Comparison of ENCODE assay signal across 30 mouse cellular contexts in the genomic region with DNA sequence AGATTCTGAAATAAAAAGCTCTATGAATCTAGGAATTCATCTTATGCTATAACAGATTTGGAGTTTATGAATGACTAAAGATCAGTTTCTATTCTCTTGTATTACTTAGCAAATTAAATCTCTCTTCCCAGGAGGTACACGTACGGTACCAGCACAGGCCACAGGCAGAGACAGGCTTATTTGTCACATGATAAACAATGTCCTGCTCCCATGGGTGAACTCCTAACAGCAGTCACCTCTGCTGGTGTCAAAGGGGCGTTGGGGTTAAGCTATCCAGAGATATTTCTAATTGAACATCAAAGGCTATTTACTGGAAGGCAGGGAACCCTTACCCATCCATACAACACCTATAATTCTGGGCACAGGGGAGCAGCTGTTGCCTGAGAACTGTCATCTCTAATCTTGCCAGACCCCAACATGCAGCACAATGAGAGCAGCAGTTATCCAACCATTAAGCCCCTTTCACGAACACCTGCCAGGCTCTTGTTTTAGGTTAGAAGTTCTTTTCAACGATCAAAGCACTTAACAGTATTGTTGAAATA.
DNase-seq lines count a peak whose midpoint lies in the region; ATAC-seq and TF ChIP-seq lines count a peak whose summit lies in the region.
"Had no signal": no experiment of that assay in that cellular context is flagged by ENCODE, and none has a peak within 500 bp of the region (broad histone marks: within the 10 kb centered on the region; RNA-seq: fewer than 3 reads in every experiment).

No protein-coding gene starts in this region.

- no peak for TF ChIP-seq POLR2A in brain, embryonic 14.5 days (IDR thresholded peaks at IDR 0.05; ENCODE audit: borderline replicate concordance, extremely low read depth, insufficient read depth, insufficient read length, poor library complexity, severe bottlenecking)

- no peak overlapping the region for H3K9ac ChIP-seq in embryonic facial prominence, embryonic 14.5 days (ENCODE audit: low read depth, low read length)
- no peak overlapping the region for H3K9ac ChIP-seq in midbrain, embryonic 11.5 days (ENCODE audit: low read length)
- H3K9ac ChIP-seq in midbrain, postnatal 0 days (replicated peaks; ENCODE audit: low read length, poor library complexity, severe bottlenecking), result no peak overlapping the region
- H3K9ac ChIP-seq: embryonic facial prominence, embryonic 12.5 days; forebrain, embryonic 13.5 days; forebrain, postnatal 0 days; heart, embryonic 12.5 days; heart, embryonic 15.5 days; hindbrain, embryonic 15.5 days had no signal

- H3K9me3 ChIP-seq in embryonic facial prominence, embryonic 14.5 days (ENCODE audit: control insufficient read depth, low read length), result no peaks in the 10 kb centered on the region
- H3K9me3 ChIP-seq in embryonic facial prominence, embryonic 10.5 days, result no peaks in the 10 kb centered on the region
- H3K9me3 ChIP-seq in midbrain, embryonic 11.5 days (ENCODE audit: control insufficient read depth, low read length), result no peaks in the 10 kb centered on the region
- H3K9me3 ChIP-seq in midbrain, postnatal 0 days (ENCODE audit: low read length), result no peaks in the 10 kb centered on the region
- H3K9me3 ChIP-seq: embryonic facial prominence, embryonic 12.5 days; forebrain, embryonic 13.5 days; G1E; heart, embryonic 12.5 days; heart, embryonic 15.5 days; hindbrain, embryonic 10.5 days; hindbrain, embryonic 15.5 days had no signal

- no peaks in the 10 kb centered on the region for H3K27me3 ChIP-seq in embryonic facial prominence, embryonic 14.5 days (replicated peaks; ENCODE audit: control insufficient read depth, insufficient read depth, low read length)
- no peaks in the 10 kb centered on the region for H3K27me3 ChIP-seq in embryonic facial prominence, embryonic 10.5 days (replicated peaks; ENCODE audit: low read depth, poor library complexity, severe bottlenecking)
- no peaks in the 10 kb centered on the region for H3K27me3 ChIP-seq in midbrain, embryonic 11.5 days (ENCODE audit: control insufficient read depth, insufficient read depth, low read length)
- H3K27me3 ChIP-seq in midbrain, postnatal 0 days (ENCODE audit: insufficient read depth, low read length), result no peaks in the 10 kb centered on the region
- H3K27me3 ChIP-seq: CH12.LX; embryonic facial prominence, embryonic 12.5 days; forebrain, embryonic 13.5 days; heart, embryonic 12.5 days; heart, embryonic 15.5 days; hindbrain, embryonic 15.5 days had no signal

- peak; percentile 57; the same call in 1 of the 2 replicates for ATAC-seq in embryonic facial prominence, embryonic 14.5 days (ENCODE audit: low read depth)
- ATAC-seq in midbrain, embryonic 11.5 days (ENCODE audit: low FRiP score), result peak; percentile 58; the same call in 1 of the 2 replicates
- ATAC-seq in midbrain, postnatal 0 days (ENCODE audit: low FRiP score), result no peak
- ATAC-seq: forebrain, embryonic 13.5 days; forebrain, postnatal 0 days; Patski had no signal

- H3K36me3 ChIP-seq in embryonic facial prominence, embryonic 14.5 days (ENCODE audit: control insufficient read depth, insufficient read depth, low read length), result no peaks in the 10 kb centered on the region
- H3K36me3 ChIP-seq in embryonic facial prominence, embryonic 10.5 days (replicated peaks), result no peaks in the 10 kb centered on the region
- no peaks in the 10 kb centered on the region for H3K36me3 ChIP-seq in midbrain, embryonic 11.5 days (ENCODE audit: control insufficient read depth, insufficient read depth, low read length)
- no peaks in the 10 kb centered on the region for H3K36me3 ChIP-seq in midbrain, postnatal 0 days (ENCODE audit: insufficient read depth, low read length)
- H3K36me3 ChIP-seq: embryonic facial prominence, embryonic 12.5 days; G1E; heart, embryonic 12.5 days; heart, embryonic 15.5 days; hindbrain, embryonic 10.5 days; hindbrain, embryonic 15.5 days had no signal

- TF ChIP-seq CTCF in midbrain, postnatal 0 days (IDR thresholded peaks at IDR 0.05), result no peak
- no peak for TF ChIP-seq CTCF in brain, embryonic 14.5 days (IDR thresholded peaks at IDR 0.05; ENCODE audit: borderline replicate concordance, extremely low read depth, insufficient read depth, insufficient read length)

- H3K4me1 ChIP-seq in embryonic facial prominence, embryonic 14.5 days (ENCODE audit: control insufficient read depth, insufficient read depth, low read length), result no peaks in the 10 kb centered on the region
- H3K4me1 ChIP-seq in embryonic facial prominence, embryonic 10.5 days, result peaks cover 7% of the 10 kb centered on the region
- peaks cover 7% of the 10 kb centered on the region; the same call in 1 of the 2 replicates for H3K4me1 ChIP-seq in midbrain, embryonic 11.5 days (ENCODE audit: control insufficient read depth, insufficient read depth, low read length)
- H3K4me1 ChIP-seq in midbrain, postnatal 0 days (ENCODE audit: insufficient read depth, low read length), result no peaks in the 10 kb centered on the region
- H3K4me1 ChIP-seq: embryonic facial prominence, embryonic 12.5 days; heart, embryonic 15.5 days; hindbrain, embryonic 15.5 days had no signal

- H3K4me3 ChIP-seq in embryonic facial prominence, embryonic 14.5 days (ENCODE audit: low read depth, low read length), result no peak overlapping the region
- no peak overlapping the region for H3K4me3 ChIP-seq in embryonic facial prominence, embryonic 10.5 days
- no peak overlapping the region for H3K4me3 ChIP-seq in midbrain, embryonic 11.5 days (ENCODE audit: low read depth, low read length)
- H3K4me3 ChIP-seq in midbrain, postnatal 0 days (ENCODE audit: low read depth, low read length), result no peak overlapping the region
- H3K4me3 ChIP-seq: embryonic facial prominence, embryonic 12.5 days; erythroblast, embryonic 14.5 days; forebrain, embryonic 13.5 days; heart, embryonic 12.5 days; heart, embryonic 15.5 days; hindbrain, embryonic 10.5 days; hindbrain, embryonic 15.5 days had no signal

- no peak overlapping the region for H3K4me2 ChIP-seq in embryonic facial prominence, embryonic 14.5 days (ENCODE audit: low read depth, low read length)
- no peak overlapping the region for H3K4me2 ChIP-seq in midbrain, embryonic 11.5 days
- no peak overlapping the region for H3K4me2 ChIP-seq in midbrain, postnatal 0 days (ENCODE audit: low read depth, low read length, poor library complexity, severe bottlenecking)
- H3K4me2 ChIP-seq: embryonic facial prominence, embryonic 12.5 days; forebrain, embryonic 13.5 days; heart, embryonic 12.5 days; heart, embryonic 15.5 days; hindbrain, embryonic 15.5 days had no signal

- 51% methylated on average over 5 of the region's 5 CpGs for WGBS in embryonic facial prominence, embryonic 14.5 days
- WGBS in embryonic facial prominence, embryonic 10.5 days, result 58% methylated on average over 5 of the region's 5 CpGs
- WGBS in midbrain, embryonic 11.5 days, result 19% methylated on average over 5 of the region's 5 CpGs
- WGBS in midbrain, postnatal 0 days, result 22% methylated on average over 5 of the region's 5 CpGs

- peak; percentile 33 for DNase-seq in embryonic facial prominence, embryonic 14.5 days (ENCODE audit: low spot score)
- no peak for DNase-seq in embryonic facial prominence, embryonic 10.5 days (ENCODE audit: low spot score)
- no peak for DNase-seq in midbrain, embryonic 11.5 days (ENCODE audit: low spot score, missing footprints)
- DNase-seq in midbrain, postnatal 0 days (ENCODE audit: low spot score), result no peak
- DNase-seq in brain, embryonic 14.5 days (ENCODE audit: low read depth), result peak; percentile 25
- DNase-seq in retina, embryonic 14.5 days (ENCODE audit: low spot score), result peak; percentile 61
- no peak for DNase-seq in thymus, postnatal 14 days
- DNase-seq: adrenal gland, postnatal 10 days; adrenal gland, postnatal 36 days; B cell, adult 2 months; cerebellum, adult 11 months; cerebellum, adult 2 months; cerebellum, adult 9-11 months; cerebellum, postnatal 25 days; embryo, embryonic 11 days; forebrain, postnatal 0 days; gastrocnemius, postnatal 25 days; heart, adult 18-20 months; heart, postnatal 10 days; heart, postnatal 36 days had no signal

- no peak overlapping the region for H3K27ac ChIP-seq in embryonic facial prominence, embryonic 14.5 days (replicated peaks; ENCODE audit: low read depth, low read length)
- no peak overlapping the region for H3K27ac ChIP-seq in embryonic facial prominence, embryonic 10.5 days (replicated peaks)
- no peak overlapping the region for H3K27ac ChIP-seq in midbrain, embryonic 11.5 days (ENCODE audit: low read depth, low read length)
- H3K27ac ChIP-seq in midbrain, postnatal 0 days (ENCODE audit: low read depth, low read length), result no peak overlapping the region
- H3K27ac ChIP-seq: embryonic facial prominence, embryonic 12.5 days; forebrain, embryonic 13.5 days; heart, embryonic 15.5 days; hindbrain, embryonic 10.5 days; hindbrain, embryonic 15.5 days had no signal

Comparison
In these comparisons a context has a peak if more than half of its experiments do, and no peak if none do; other contexts are left out.
1. DNase-seq: peak in embryonic facial prominence, embryonic 14.5 days (single experiment), brain, embryonic 14.5 days (single experiment) and retina, embryonic 14.5 days (single experiment); none in embryonic facial prominence, embryonic 10.5 days (single experiment), midbrain, embryonic 11.5 days (single experiment), midbrain, postnatal 0 days (single experiment) and thymus, postnatal 14 days (single experiment).